Mouse (Mus musculus) stomach, embryonic 15.5 days (tissue): ENCODE results near the gene Lbhd2. TPM values are rescaled to one million over a fixed set of nuclear protein-coding genes. Genes with fewer than 3 reads are reported as not detected.

Experiments used
- ATAC-seq: fragments of 200-750 bp; cut with Nextera tagmentation; 2 replicates; pipeline ENCODE4 v1.8.0; 2017; ENCODE audit warnings: low read depth, moderate number of reproducible peaks, moderate TSS enrichment; ENCODE audit not compliant: insufficient read depth, low FRiP score
- H3K27ac ChIP-seq: fragments of 300-500 bp; sonication (generic); 2 replicates; pipeline ENCODE4 v1.5.1; 2015; ENCODE audit warnings: mild to moderate bottlenecking, inconsistent platforms
- H3K27me3 ChIP-seq: fragments of 300-500 bp; sonication (generic); replicated peaks from 2 replicates; pipeline ENCODE4 v1.6.1; 2015; ENCODE audit warnings: inconsistent platforms
- H3K36me3 ChIP-seq: fragments of 300-500 bp; sonication (generic); 2 replicates; pipeline ENCODE4 v1.6.1; 2015; ENCODE audit warnings: inconsistent platforms
- H3K4me1 ChIP-seq: fragments of 300-500 bp; sonication (generic); 2 replicates; pipeline ENCODE4 v1.6.1; 2015; ENCODE audit warnings: inconsistent platforms
- H3K4me2 ChIP-seq: fragments of 300-500 bp; sonication (generic); 2 replicates; pipeline ENCODE4 v1.6.1; 2015; ENCODE audit warnings: mild to moderate bottlenecking, inconsistent platforms
- H3K4me3 ChIP-seq: fragments of 300-500 bp; sonication (generic); replicated peaks from 2 replicates; pipeline ENCODE4 v1.5.1; 2015; ENCODE audit warnings: inconsistent platforms
- H3K9ac ChIP-seq: fragments of 300-500 bp; sonication (generic); 2 replicates; pipeline ENCODE4 v1.6.1; 2015; ENCODE audit warnings: inconsistent platforms
- H3K9me3 ChIP-seq: fragments of 300-500 bp; sonication (generic); 2 replicates; pipeline ENCODE4 v1.6.1; 2016; ENCODE audit warnings: inconsistent platforms
- WGBS: fragments of 180-500 bp; shearing (Covaris S2); methylation state at CpG from one replicate; pipeline ENCODE4 v1.1.7; 2015; 5-methylcytosine and 5-hydroxymethylcytosine counted together
- polyA plus RNA-seq: library from polyadenylated mRNA; unstranded; fragments of >200 nt; fragmentation: Nextera tagmentation; extraction: Ambion mirVana; gene quantifications from 2 replicates; pipeline ENCODE4 v1.2.1, GENCODE M21; 2015

The Lbhd2 gene
- polyA plus RNA-seq, 1 experiment from 2014 or later = 1.7 TPM

DNA sequence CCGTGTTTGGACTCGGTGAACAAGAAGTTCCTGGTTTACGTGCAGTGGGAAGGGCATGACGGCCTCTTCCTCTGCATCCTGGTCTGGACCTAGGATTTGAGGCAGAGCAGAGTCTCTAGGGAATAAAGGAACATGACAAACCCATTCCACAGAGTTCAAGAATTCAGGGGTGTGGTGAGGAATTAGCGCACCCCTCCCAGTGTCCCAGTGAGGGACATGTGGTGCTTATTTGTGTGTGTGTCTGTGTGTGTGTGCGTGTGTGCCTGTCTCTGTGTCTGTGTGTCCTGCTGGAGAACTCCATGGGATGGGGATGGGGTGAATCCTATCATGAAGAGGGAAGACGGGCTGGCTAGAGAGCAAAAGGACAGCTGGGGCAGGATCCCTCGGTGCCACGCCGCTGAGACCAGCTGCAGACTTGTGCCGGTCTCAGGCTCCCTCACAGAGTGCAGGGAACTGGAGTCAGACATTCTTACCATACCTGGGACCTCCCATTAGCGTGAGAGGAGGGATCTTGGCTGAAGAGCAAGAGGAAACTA, 48.8 kb downstream of the Lbhd2 start:
- Histone ChIP-seq H3K27ac (peak overlapping the region; percentile 12; the same call in 1 of the 2 replicates), H3K9ac (no peak overlapping the region)
- WGBS = 67% methylated on average over 12 of the region's 12 CpGs

DNA sequence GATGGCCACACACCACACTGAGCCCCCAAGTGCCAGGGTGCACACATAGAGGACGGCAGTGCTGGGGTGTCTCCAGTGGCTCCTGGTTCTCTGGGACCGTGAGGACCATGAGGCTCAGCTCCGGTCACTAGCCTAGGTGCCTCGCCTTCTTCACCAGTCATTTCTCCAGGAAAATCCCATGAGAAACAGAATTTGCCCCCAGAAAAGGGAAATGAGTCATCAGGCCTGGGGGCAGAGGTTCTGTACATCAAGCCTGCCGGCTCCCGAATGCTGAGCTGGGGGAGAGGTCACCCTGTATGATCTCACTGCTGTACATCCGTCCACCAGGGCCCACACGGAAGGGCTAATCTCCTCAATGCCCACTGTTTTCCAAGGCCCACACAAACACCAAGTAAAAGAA, 49.3 kb downstream of the Lbhd2 start:
- Histone ChIP-seq H3K9ac (no peak overlapping the region), H3K4me2 (no peak overlapping the region), H3K4me3 (no peak overlapping the region), H3K27ac (no peak overlapping the region), H3K4me1 (peaks cover 23% of the 10 kb centered on the region), H3K27me3 (peaks cover 12% of the 10 kb centered on the region; the same call in 1 of the 2 replicates), H3K9me3 (no peaks in the 10 kb centered on the region), H3K36me3 (no peaks in the 10 kb centered on the region)
- WGBS = 54% methylated on average over 8 of the region's 8 CpGs
- ATAC-seq = no peak

More for the DNA sequence above, 48.8 kb downstream of the Lbhd2 start:
- no peak overlapping the region for H3K4me3 ChIP-seq
- no peaks in the 10 kb centered on the region for H3K36me3 ChIP-seq
- H3K27me3 ChIP-seq = peaks cover 12% of the 10 kb centered on the region; the same call in 1 of the 2 replicates
- ATAC-seq = no peak
- peaks cover 24% of the 10 kb centered on the region for H3K4me1 ChIP-seq
- no peaks in the 10 kb centered on the region for H3K9me3 ChIP-seq
- H3K4me2 ChIP-seq = no peak overlapping the region

DNA sequence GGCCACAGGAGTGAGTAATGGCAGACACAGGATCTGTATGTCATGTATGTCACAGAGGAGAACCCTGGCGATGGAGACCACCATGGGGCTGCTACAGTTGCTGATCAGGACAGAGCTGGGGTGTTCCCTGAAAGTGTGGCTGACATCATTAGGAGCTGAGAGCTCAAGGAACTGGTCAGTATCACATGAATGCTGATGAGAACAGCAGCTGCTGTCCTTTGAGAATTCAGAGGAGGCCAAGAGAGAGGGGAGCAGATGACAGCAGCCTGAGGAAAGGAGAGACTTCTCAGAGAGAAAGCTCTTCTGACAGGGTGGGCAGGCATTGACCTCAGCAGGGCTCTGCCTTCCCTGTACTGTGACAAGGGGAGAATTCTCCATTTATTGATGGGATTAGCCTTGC, 51.1 kb downstream of the Lbhd2 start:
- 0 out of 2 replicates have a peak, but pooled peaks cover 6% of the 10 kb centered on the region for H3K27me3 ChIP-seq
- no peak overlapping the region for H3K27ac ChIP-seq
- H3K4me2 ChIP-seq = no peak overlapping the region
- ATAC-seq = no peak
- no peaks in the 10 kb centered on the region for H3K36me3 ChIP-seq
- no peaks in the 10 kb centered on the region for H3K9me3 ChIP-seq
- H3K4me1 ChIP-seq = peaks cover 26% of the 10 kb centered on the region
- 73% methylated on average over 1 of the region's 1 CpGs for WGBS
- H3K4me3 ChIP-seq = no peak overlapping the region
- H3K9ac ChIP-seq = no peak overlapping the region

Other genes starting within 250 kb of the Lbhd2 start
- gene Traf3, start 240.4 kb upstream of the Lbhd2 start, polyA plus RNA-seq = 8.1 and 8.4 TPM in 2 replicates
- gene 4930595D18Rik, start 222.3 kb upstream of the Lbhd2 start, polyA plus RNA-seq = not detected in 2 replicates
- 21.1 and 25.3 TPM in 2 replicates for gene Amn, start 135.7 kb upstream of the Lbhd2 start, polyA plus RNA-seq
- 32.5 and 34.2 TPM in 2 replicates for gene Cdc42bpb, start 29.1 kb upstream of the Lbhd2 start, polyA plus RNA-seq
- gene Exoc3l4, start 10.2 kb downstream of the Lbhd2 start, polyA plus RNA-seq = 8.5 and 8.7 TPM in 2 replicates
- 8.5 and 13.5 TPM in 2 replicates for gene Tnfaip2, start 35.7 kb downstream of the Lbhd2 start, polyA plus RNA-seq
- 25.4 and 30.3 TPM in 2 replicates for gene Gm266, start 79.0 kb downstream of the Lbhd2 start, polyA plus RNA-seq
- 575 TPM in 2 replicates for gene Eif5, start 131.2 kb downstream of the Lbhd2 start, polyA plus RNA-seq
- gene Mark3, start 167.7 kb downstream of the Lbhd2 start, polyA plus RNA-seq = 33.9 and 34.9 TPM in 2 replicates